Mouse (Mus musculus) mature B cell (primary cell): Measurements from ENCODE around the gene Inhbb.

Experiments used
- in situ Hi-C: fragments of 300-500 bp; cut with MboI; formaldehyde crosslinking; loops from 2 replicates; pipeline ENCODE4 v1.14.3; 2019

Inhbb gene

GRCm38 (mm10) chr1:119383916-119384315, 38.1 kb downstream of the Inhbb start:
- in situ Hi-C loops, result no loop called here

GRCm38 (mm10) chr1:119380609-119381008, 41.4 kb downstream of the Inhbb start:
- in situ Hi-C loops, result no loop called here

GRCm38 (mm10) chr1:119375376-119375775, 46.7 kb downstream of the Inhbb start:
- in situ Hi-C loops, result no loop called here

- in situ Hi-C loops, result no loop called here
Measured at GRCm38 (mm10) chr1:119367546-119367945, 54.5 kb downstream of the Inhbb start.

GRCm38 (mm10) chr1:119366315-119366714, 55.7 kb downstream of the Inhbb start:
- in situ Hi-C loops, result no loop called here
